Mouse (Mus musculus): Measurements from ENCODE around the gene Xrcc4. TPM values are rescaled to one million over a fixed set of nuclear protein-coding genes. Genes with fewer than 3 reads are reported as not detected.

Gene Xrcc4
- polyA plus RNA-seq, 1 experiment from 2014 or later, result 15.5 TPM

DNA sequence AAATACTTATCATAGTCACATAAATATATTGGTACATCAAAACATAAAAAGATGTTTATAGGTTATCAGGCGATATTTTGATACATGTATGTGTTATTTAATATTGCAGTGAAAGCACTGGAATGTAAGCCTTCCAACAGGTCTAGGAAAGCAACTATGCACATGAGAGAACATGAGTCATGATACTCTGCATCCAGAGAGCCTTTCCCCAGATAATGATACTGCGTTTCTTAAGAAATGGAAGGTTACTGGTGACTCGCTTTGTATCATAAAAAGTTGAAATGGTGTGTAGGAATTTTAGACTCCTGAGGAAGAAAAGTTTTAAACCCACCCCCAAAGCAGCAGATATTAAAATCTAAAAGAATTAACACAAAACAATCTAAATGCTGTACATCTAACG, 190.3 kb downstream of the Xrcc4 start:
- Histone ChIP-seq H3K27ac (ENCODE audit: low read length) (no peak overlapping the region), H3K4me1 (replicated peaks; ENCODE audit: control insufficient read depth, insufficient read depth, low read length) (no peaks in the 10 kb centered on the region), H3K4me3 (replicated peaks; ENCODE audit: low read length) (no peak overlapping the region), H3K36me3 (ENCODE audit: control insufficient read depth, insufficient read depth) (no peaks in the 10 kb centered on the region), H3K9me3 (ENCODE audit: control insufficient read depth, low read length) (no peaks in the 10 kb centered on the region), H3K4me2 (ENCODE audit: low read length) (no peak overlapping the region), H3K27me3 (replicated peaks; ENCODE audit: control insufficient read depth, insufficient read depth, low read length) (no peaks in the 10 kb centered on the region), H3K9ac (replicated peaks; ENCODE audit: low read depth, low read length) (no peak overlapping the region)
- no peak for ATAC-seq
- 92% methylated on average over 4 of the region's 4 CpGs for WGBS

GRCm38 (mm10) chr13:89892140-89892539, 197.3 kb downstream of the Xrcc4 start:
- H3K4me1 ChIP-seq (replicated peaks; ENCODE audit: control insufficient read depth, insufficient read depth, low read length), result no peaks in the 10 kb centered on the region
- H3K4me3 ChIP-seq (replicated peaks; ENCODE audit: low read length), result no peak overlapping the region
- no peaks in the 10 kb centered on the region for H3K36me3 ChIP-seq (ENCODE audit: control insufficient read depth, insufficient read depth)
- H3K4me2 ChIP-seq (ENCODE audit: low read length), result no peak overlapping the region
- no peaks in the 10 kb centered on the region for H3K9me3 ChIP-seq (ENCODE audit: control insufficient read depth, low read length)
- 93% methylated on average over 4 of the region's 4 CpGs for WGBS
- H3K27me3 ChIP-seq (replicated peaks; ENCODE audit: control insufficient read depth, insufficient read depth, low read length), result no peaks in the 10 kb centered on the region
- no peak for ATAC-seq
- no peak overlapping the region for H3K27ac ChIP-seq (ENCODE audit: low read length)
- no peak overlapping the region for H3K9ac ChIP-seq (replicated peaks; ENCODE audit: low read depth, low read length)

DNA sequence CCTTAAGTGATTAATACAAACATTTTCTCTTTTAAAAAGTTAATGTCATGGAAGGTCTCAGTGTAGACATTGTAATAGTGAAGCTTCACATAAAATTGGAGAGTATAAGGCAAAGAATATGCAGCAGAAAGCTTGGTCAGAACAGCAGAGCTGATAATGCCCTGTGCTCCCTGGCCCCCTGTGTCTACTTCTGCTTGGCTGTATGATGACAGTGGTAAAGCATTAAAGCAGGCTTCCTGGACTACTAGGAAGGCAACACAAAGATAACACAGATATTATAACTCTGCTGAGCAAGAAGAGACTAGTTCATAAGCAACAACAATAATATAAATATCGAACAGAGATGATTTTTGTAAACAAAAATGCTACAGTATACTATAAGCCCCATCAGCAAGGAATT, 199.2 kb downstream of the Xrcc4 start:
- no peaks in the 10 kb centered on the region for H3K9me3 ChIP-seq (ENCODE audit: control insufficient read depth, low read length)
- no peaks in the 10 kb centered on the region for H3K36me3 ChIP-seq (ENCODE audit: control insufficient read depth, insufficient read depth)
- H3K9ac ChIP-seq (replicated peaks; ENCODE audit: low read depth, low read length), result no peak overlapping the region
- no peaks in the 10 kb centered on the region for H3K27me3 ChIP-seq (replicated peaks; ENCODE audit: control insufficient read depth, insufficient read depth, low read length)
- no peak overlapping the region for H3K27ac ChIP-seq (ENCODE audit: low read length)
- 94% methylated on average over 1 of the region's 1 CpGs for WGBS
- no peak overlapping the region for H3K4me2 ChIP-seq (ENCODE audit: low read length)
- no peak overlapping the region for H3K4me3 ChIP-seq (replicated peaks; ENCODE audit: low read length)
- H3K4me1 ChIP-seq (replicated peaks; ENCODE audit: control insufficient read depth, insufficient read depth, low read length), result no peaks in the 10 kb centered on the region
- ATAC-seq, result no peak

GRCm38 (mm10) chr13:89889074-89889473, 200.3 kb downstream of the Xrcc4 start:
- 58% methylated on average over 5 of the region's 5 CpGs for WGBS
- H3K9me3 ChIP-seq (ENCODE audit: control insufficient read depth, low read length), result no peaks in the 10 kb centered on the region

GRCm38 (mm10) chr13:89883523-89883922, 205.9 kb downstream of the Xrcc4 start:
- ATAC-seq, result no peak
- no peaks in the 10 kb centered on the region for H3K27me3 ChIP-seq (replicated peaks; ENCODE audit: control insufficient read depth, insufficient read depth, low read length)
- H3K9ac ChIP-seq (replicated peaks; ENCODE audit: low read depth, low read length), result no peak overlapping the region
- peaks cover 12% of the 10 kb centered on the region for H3K4me1 ChIP-seq (replicated peaks; ENCODE audit: control insufficient read depth, insufficient read depth, low read length)
- H3K4me2 ChIP-seq (ENCODE audit: low read length), result no peak overlapping the region
- H3K9me3 ChIP-seq (ENCODE audit: control insufficient read depth, low read length), result no peaks in the 10 kb centered on the region
- no peaks in the 10 kb centered on the region for H3K36me3 ChIP-seq (ENCODE audit: control insufficient read depth, insufficient read depth)
- no peak overlapping the region for H3K27ac ChIP-seq (ENCODE audit: low read length)
- H3K4me3 ChIP-seq (replicated peaks; ENCODE audit: low read length), result no peak overlapping the region
- WGBS, result 100% methylated on average over 1 of the region's 1 CpGs

More at GRCm38 (mm10) chr13:89889074-89889473, 200.3 kb downstream of the Xrcc4 start:
- no peak overlapping the region for H3K4me3 ChIP-seq (replicated peaks; ENCODE audit: low read length)
- H3K27me3 ChIP-seq (replicated peaks; ENCODE audit: control insufficient read depth, insufficient read depth, low read length), result no peaks in the 10 kb centered on the region
- no peaks in the 10 kb centered on the region for H3K36me3 ChIP-seq (ENCODE audit: control insufficient read depth, insufficient read depth)
- ATAC-seq, result no peak
- H3K4me1 ChIP-seq (replicated peaks; ENCODE audit: control insufficient read depth, insufficient read depth, low read length), result no peaks in the 10 kb centered on the region
- H3K27ac ChIP-seq (ENCODE audit: low read length), result no peak overlapping the region
- H3K9ac ChIP-seq (replicated peaks; ENCODE audit: low read depth, low read length), result no peak overlapping the region
- no peak overlapping the region for H3K4me2 ChIP-seq (ENCODE audit: low read length)

GRCm38 (mm10) chr13:89881281-89881680, 208.1 kb downstream of the Xrcc4 start:
- Histone ChIP-seq H3K9ac (replicated peaks; ENCODE audit: low read depth, low read length) (no peak overlapping the region), H3K4me3 (replicated peaks; ENCODE audit: low read length) (no peak overlapping the region), H3K4me1 (replicated peaks; ENCODE audit: control insufficient read depth, insufficient read depth, low read length) (peaks cover 12% of the 10 kb centered on the region), H3K4me2 (ENCODE audit: low read length) (no peak overlapping the region), H3K36me3 (ENCODE audit: control insufficient read depth, insufficient read depth) (no peaks in the 10 kb centered on the region), H3K9me3 (ENCODE audit: control insufficient read depth, low read length) (no peaks in the 10 kb centered on the region), H3K27me3 (replicated peaks; ENCODE audit: control insufficient read depth, insufficient read depth, low read length) (no peaks in the 10 kb centered on the region), H3K27ac (ENCODE audit: low read length) (peak overlapping the region; percentile 61)
- peak; percentile 85 for ATAC-seq
- WGBS, result 9% methylated on average over 2 of the region's 2 CpGs

GRCm38 (mm10) chr13:89878832-89879468, 210.5 kb downstream of the Xrcc4 start:
- Histone ChIP-seq H3K4me3 (replicated peaks; ENCODE audit: low read length) (peak overlapping the region; percentile 13), H3K9me3 (ENCODE audit: control insufficient read depth, low read length) (no peaks in the 10 kb centered on the region), H3K9ac (replicated peaks; ENCODE audit: low read depth, low read length) (0 out of 2 replicates have a peak overlapping the region, but pooled peaks have one; percentile 22), H3K27ac (ENCODE audit: low read length) (peak overlapping the region; percentile 80), H3K36me3 (ENCODE audit: control insufficient read depth, insufficient read depth) (no peaks in the 10 kb centered on the region), H3K4me2 (ENCODE audit: low read length) (peak overlapping the region; percentile 41), H3K4me1 (replicated peaks; ENCODE audit: control insufficient read depth, insufficient read depth, low read length) (peaks cover 12% of the 10 kb centered on the region), H3K27me3 (replicated peaks; ENCODE audit: control insufficient read depth, insufficient read depth, low read length) (no peaks in the 10 kb centered on the region)
- ATAC-seq, result peak; percentile 82
- WGBS, result 29% methylated on average over 10 of the region's 10 CpGs

DNA sequence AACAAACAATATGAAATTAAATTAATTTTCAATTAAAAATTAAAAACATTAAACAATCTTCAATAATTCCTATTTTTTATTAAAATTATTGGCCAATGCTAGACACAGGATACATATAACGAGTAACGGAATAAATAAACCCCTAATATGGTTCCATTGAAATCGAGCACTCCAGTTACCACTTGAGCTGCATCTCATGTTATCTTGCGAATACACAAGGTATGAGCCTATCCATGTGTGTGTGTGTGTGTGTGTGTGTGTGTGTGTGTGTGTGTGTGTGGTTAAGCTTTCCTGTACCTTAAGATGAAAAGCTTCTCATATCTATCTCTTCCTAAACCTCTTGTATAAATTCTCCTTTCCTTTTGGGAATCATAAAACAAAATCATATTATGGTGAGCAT, 213.9 kb downstream of the Xrcc4 start:
- no peaks in the 10 kb centered on the region for H3K9me3 ChIP-seq (ENCODE audit: control insufficient read depth, low read length)
- 93% methylated on average over 4 of the region's 4 CpGs for WGBS
- no peak overlapping the region for H3K4me2 ChIP-seq (ENCODE audit: low read length)
- H3K4me1 ChIP-seq (replicated peaks; ENCODE audit: control insufficient read depth, insufficient read depth, low read length), result peaks cover 6% of the 10 kb centered on the region
- H3K27me3 ChIP-seq (replicated peaks; ENCODE audit: control insufficient read depth, insufficient read depth, low read length), result no peaks in the 10 kb centered on the region
- H3K4me3 ChIP-seq (replicated peaks; ENCODE audit: low read length), result no peak overlapping the region
- H3K27ac ChIP-seq (ENCODE audit: low read length), result no peak overlapping the region
- no peaks in the 10 kb centered on the region for H3K36me3 ChIP-seq (ENCODE audit: control insufficient read depth, insufficient read depth)
- ATAC-seq, result no peak
- no peak overlapping the region for H3K9ac ChIP-seq (replicated peaks; ENCODE audit: low read depth, low read length)

DNA sequence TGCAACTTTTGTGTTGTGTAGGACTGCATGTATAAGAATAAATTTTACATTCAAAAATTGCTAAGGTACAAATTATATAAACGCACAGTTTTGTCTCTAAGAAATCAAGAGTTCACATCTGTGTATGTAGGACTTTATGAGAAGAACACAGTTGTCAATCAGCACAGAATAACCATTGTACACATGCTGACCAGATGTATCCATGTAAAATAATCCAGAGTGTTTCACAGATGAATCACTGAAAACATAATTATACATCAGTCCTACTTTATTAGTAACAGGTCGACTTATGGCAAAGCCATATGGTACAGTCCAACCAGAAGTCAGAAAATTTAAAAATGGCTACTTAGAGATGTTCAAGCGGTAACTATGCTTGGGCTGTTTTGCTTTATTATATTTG, 216.7 kb downstream of the Xrcc4 start:
- no peaks in the 10 kb centered on the region for H3K9me3 ChIP-seq (ENCODE audit: control insufficient read depth, low read length)
- WGBS, result 84% methylated on average over 3 of the region's 3 CpGs
- no peak overlapping the region for H3K9ac ChIP-seq (replicated peaks; ENCODE audit: low read depth, low read length)
- no peaks in the 10 kb centered on the region for H3K27me3 ChIP-seq (replicated peaks; ENCODE audit: control insufficient read depth, insufficient read depth, low read length)
- no peak for ATAC-seq
- no peaks in the 10 kb centered on the region for H3K36me3 ChIP-seq (ENCODE audit: control insufficient read depth, insufficient read depth)
- H3K4me1 ChIP-seq (replicated peaks; ENCODE audit: control insufficient read depth, insufficient read depth, low read length), result no peaks in the 10 kb centered on the region
- no peak overlapping the region for H3K27ac ChIP-seq (ENCODE audit: low read length)
- no peak overlapping the region for H3K4me2 ChIP-seq (ENCODE audit: low read length)
- H3K4me3 ChIP-seq (replicated peaks; ENCODE audit: low read length), result no peak overlapping the region

- Histone ChIP-seq H3K4me1 (replicated peaks; ENCODE audit: control insufficient read depth, insufficient read depth, low read length) (no peaks in the 10 kb centered on the region), H3K36me3 (ENCODE audit: control insufficient read depth, insufficient read depth) (no peaks in the 10 kb centered on the region), H3K4me3 (replicated peaks; ENCODE audit: low read length) (no peak overlapping the region), H3K9ac (replicated peaks; ENCODE audit: low read depth, low read length) (no peak overlapping the region), H3K27ac (ENCODE audit: low read length) (no peak overlapping the region), H3K27me3 (replicated peaks; ENCODE audit: control insufficient read depth, insufficient read depth, low read length) (no peaks in the 10 kb centered on the region), H3K9me3 (ENCODE audit: control insufficient read depth, low read length) (no peaks in the 10 kb centered on the region), H3K4me2 (ENCODE audit: low read length) (no peak overlapping the region)
- ATAC-seq, result no peak
- WGBS, result 84% methylated on average over 5 of the region's 5 CpGs
These were observed 235.3 kb downstream of the Xrcc4 start for GRCm38 (mm10) chr13:89854139-89854538.

Measured in forebrain, embryonic 16.5 days (tissue).